12 mouse cellular contexts compared by ENCODE assay signal in the genomic region with DNA sequence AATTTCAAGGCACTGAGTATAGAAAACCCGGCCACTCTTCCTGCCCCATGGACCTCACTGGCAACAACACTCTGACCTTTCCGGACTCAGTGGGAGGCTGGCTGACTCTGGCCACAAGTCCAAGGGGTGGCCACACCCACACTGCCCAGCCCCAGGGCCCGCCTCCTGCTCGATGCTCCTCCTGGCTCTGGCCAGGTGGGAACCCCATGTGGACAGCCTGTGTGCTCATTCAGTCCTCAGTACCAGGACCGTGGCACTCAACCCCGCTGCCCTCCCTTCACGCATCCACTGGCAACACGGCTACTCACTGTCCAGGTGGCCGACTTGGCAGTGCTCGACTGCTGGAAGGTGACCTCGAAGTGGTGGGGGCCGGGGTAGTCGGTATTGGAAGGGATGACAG. TPM values are rescaled to one million over a fixed set of nuclear protein-coding genes. Genes with fewer than 3 reads are reported as not detected.
DNase-seq lines count a peak whose midpoint lies in the region; ATAC-seq and TF ChIP-seq lines count a peak whose summit lies in the region.
"Had no signal": no experiment of that assay in that cellular context is flagged by ENCODE, and none has a peak within 500 bp of the region (broad histone marks: within the 10 kb centered on the region; RNA-seq: fewer than 3 reads in every experiment).

No protein-coding gene starts in this region.

- TF ChIP-seq EP300 in liver, embryonic 14.5 days (IDR thresholded peaks at IDR 0.05; ENCODE audit: low read depth): no peak

- WGBS in hindbrain, embryonic 10.5 days: 4% methylated on average over 13 of the region's 13 CpGs
- WGBS in hindbrain, embryonic 11.5 days: 4% methylated on average over 13 of the region's 13 CpGs
- 1% methylated on average over 13 of the region's 13 CpGs for WGBS in kidney, embryonic 15.5 days
- 3% methylated on average over 13 of the region's 13 CpGs for WGBS in liver, embryonic 14.5 days (ENCODE audit: insufficient replicate concordance)

- H3K9me3 ChIP-seq in hindbrain, embryonic 10.5 days: no peaks in the 10 kb centered on the region
- no peaks in the 10 kb centered on the region for H3K9me3 ChIP-seq in hindbrain, embryonic 11.5 days (ENCODE audit: control insufficient read depth, low read length)
- no peaks in the 10 kb centered on the region for H3K9me3 ChIP-seq in kidney, embryonic 15.5 days (replicated peaks)
- no peaks in the 10 kb centered on the region for H3K9me3 ChIP-seq in liver, embryonic 14.5 days (ENCODE audit: control insufficient read depth, low read length)
- H3K9me3 ChIP-seq: neural tube, embryonic 12.5 days had no signal

- intact Hi-C loops in heart, postnatal 14 days (cut with DNase I): no loop called here

- no peak overlapping the region for H3K9ac ChIP-seq in hindbrain, embryonic 11.5 days (ENCODE audit: low read depth, low read length)
- no peak overlapping the region for H3K9ac ChIP-seq in kidney, embryonic 15.5 days
- H3K9ac ChIP-seq in liver, embryonic 14.5 days (replicated peaks): no peak overlapping the region
- H3K9ac ChIP-seq: neural tube, embryonic 12.5 days had no signal

- TF ChIP-seq CTCF in liver, embryonic 14.5 days (IDR thresholded peaks at IDR 0.05; ENCODE audit: low read depth): no peak

- no peak for DNase-seq in hindbrain, embryonic 10.5 days (ENCODE audit: low spot score)
- no peak for DNase-seq in hindbrain, embryonic 11.5 days (ENCODE audit: low spot score)
- DNase-seq in cerebellum, postnatal 14 days: peak; percentile 72 to 73
- DNase-seq in liver, embryonic 14.5 days (ENCODE audit: low read depth in 3 of 3, low spot score in 3 of 3): peak in 1 of 3 experiments; percentile 20
- DNase-seq in layer of hippocampus, adult 18-20 months (ENCODE audit: low spot score in 2 of 2): no peak
- no peak for DNase-seq in heart, postnatal 14 days
- DNase-seq: left cerebral cortex, postnatal 4 days had no signal

- ATAC-seq in hindbrain, embryonic 11.5 days (ENCODE audit: low FRiP score): no peak
- ATAC-seq in kidney, embryonic 15.5 days (replicated peaks; ENCODE audit: low FRiP score): peak; percentile 72; the same call in 1 of the 2 replicates
- peak; percentile 62 for ATAC-seq in liver, embryonic 14.5 days (ENCODE audit: insufficient read depth)
- no peak for ATAC-seq in megakaryocyte-erythroid progenitor cell, adult 5-6 weeks (replicated peaks; ENCODE audit: low FRiP score, low TSS enrichment, poor library complexity, severe bottlenecking)

- H3K36me3 ChIP-seq in hindbrain, embryonic 10.5 days: no peaks in the 10 kb centered on the region
- H3K36me3 ChIP-seq in hindbrain, embryonic 11.5 days (ENCODE audit: control insufficient read depth, insufficient read depth, low read length): no peaks in the 10 kb centered on the region
- no peaks in the 10 kb centered on the region for H3K36me3 ChIP-seq in kidney, embryonic 15.5 days
- H3K36me3 ChIP-seq in liver, embryonic 14.5 days (replicated peaks; ENCODE audit: control insufficient read depth, insufficient read depth, low read depth): no peaks in the 10 kb centered on the region
- H3K36me3 ChIP-seq: neural tube, embryonic 12.5 days had no signal

- H3K4me1 ChIP-seq in hindbrain, embryonic 10.5 days (replicated peaks): peaks cover 13% of the 10 kb centered on the region
- no peaks in the 10 kb centered on the region for H3K4me1 ChIP-seq in hindbrain, embryonic 11.5 days (replicated peaks; ENCODE audit: control insufficient read depth, insufficient read depth, low read length)
- H3K4me1 ChIP-seq in kidney, embryonic 15.5 days: peaks cover 8% of the 10 kb centered on the region
- H3K4me1 ChIP-seq in liver, embryonic 14.5 days (replicated peaks; ENCODE audit: control insufficient read depth in 2 of 2, insufficient read depth in 2 of 2, low read length in 1 of 2): no peaks in the 10 kb centered on the region
- H3K4me1 ChIP-seq: neural tube, embryonic 12.5 days had no signal

- peak overlapping the region; percentile 28; the same call in 1 of the 2 replicates for H3K4me3 ChIP-seq in hindbrain, embryonic 10.5 days
- H3K4me3 ChIP-seq in hindbrain, embryonic 11.5 days (ENCODE audit: low read depth, low read length): no peak overlapping the region
- peak overlapping the region; percentile 11; the same call in 1 of the 2 replicates for H3K4me3 ChIP-seq in kidney, embryonic 15.5 days (replicated peaks)
- no peak overlapping the region for H3K4me3 ChIP-seq in liver, embryonic 14.5 days (ENCODE audit: insufficient read depth in 1 of 2, low read depth in 2 of 2, low read length in 2 of 2)

- no peak overlapping the region for H3K4me2 ChIP-seq in hindbrain, embryonic 11.5 days (replicated peaks; ENCODE audit: low read depth, low read length)
- peak overlapping the region; percentile 44 for H3K4me2 ChIP-seq in kidney, embryonic 15.5 days
- no peak overlapping the region; the same call in 1 of the 2 replicates for H3K4me2 ChIP-seq in liver, embryonic 14.5 days (ENCODE audit: low read depth)
- H3K4me2 ChIP-seq: neural tube, embryonic 12.5 days had no signal

- H3K27me3 ChIP-seq in hindbrain, embryonic 10.5 days (ENCODE audit: insufficient read depth, poor library complexity, severe bottlenecking): peaks cover 48% of the 10 kb centered on the region
- peaks cover 27% of the 10 kb centered on the region for H3K27me3 ChIP-seq in hindbrain, embryonic 11.5 days (ENCODE audit: control insufficient read depth, insufficient read depth, low read length)
- peaks cover 66% of the 10 kb centered on the region for H3K27me3 ChIP-seq in kidney, embryonic 15.5 days
- H3K27me3 ChIP-seq in liver, embryonic 14.5 days (ENCODE audit: control insufficient read depth, insufficient read depth, low read length): no peaks in the 10 kb centered on the region; the same call in none of the 2 replicates

- no peak overlapping the region for H3K27ac ChIP-seq in hindbrain, embryonic 10.5 days
- no peak overlapping the region for H3K27ac ChIP-seq in hindbrain, embryonic 11.5 days (ENCODE audit: low read depth, low read length)
- H3K27ac ChIP-seq in kidney, embryonic 15.5 days: no peak overlapping the region
- no peak overlapping the region for H3K27ac ChIP-seq in liver, embryonic 14.5 days
- H3K27ac ChIP-seq: neural tube, embryonic 12.5 days had no signal

RNA-seq across cellular contexts. Expression of a gene that starts 38.5 kb away (rescaled TPM):
- not detected in 2 replicates for polyA plus RNA-seq in hindbrain, embryonic 10.5 days (2016; fragmentation: Nextera tagmentation; extraction: Ambion mirVana)
- not detected in 2 replicates for polyA plus RNA-seq in hindbrain, embryonic 11.5 days (2014; fragmentation: Nextera tagmentation; extraction: Ambion mirVana)
- polyA plus RNA-seq in kidney, embryonic 15.5 days (2015; fragmentation: Nextera tagmentation; extraction: Ambion mirVana): 0.08 and 0.17 TPM in 2 replicates
- polyA plus RNA-seq in liver, embryonic 14.5 days (2012; rRNA removed): not detected in 2 replicates
- polyA plus RNA-seq in liver, embryonic 14.5 days (2014; fragmentation: Nextera tagmentation; extraction: Ambion mirVana): not detected in 2 replicates
- total RNA-seq in megakaryocyte-erythroid progenitor cell, adult 5-6 weeks (2014; fragmentation: Nextera tagmentation): not detected in 2 replicates
- not detected in 2 replicates for total RNA-seq in megakaryocyte-erythroid progenitor cell, adult 5-6 weeks (2017)
- total RNA-seq in layer of hippocampus, adult 18-20 months (2021): under 1 TPM; 0.59 to 0.66 TPM
- total RNA-seq in heart, postnatal 14 days (2021): not detected
- total RNA-seq: adrenal gland, adult 18-20 months had no signal
- polyA plus RNA-seq: heart, postnatal 0 days; neural tube, embryonic 12.5 days had no signal

RNA-seq across cellular contexts. Expression of a gene that starts 55.0 kb away (rescaled TPM):
- polyA plus RNA-seq in hindbrain, embryonic 10.5 days (2016; fragmentation: Nextera tagmentation; extraction: Ambion mirVana): 25.9 and 32.9 TPM in 2 replicates
- polyA plus RNA-seq in hindbrain, embryonic 11.5 days (2014; fragmentation: Nextera tagmentation; extraction: Ambion mirVana): 9.7 and 9.8 TPM in 2 replicates
- polyA plus RNA-seq in kidney, embryonic 15.5 days (2015; fragmentation: Nextera tagmentation; extraction: Ambion mirVana): 51.8 and 61.1 TPM in 2 replicates
- 224 and 276 TPM in 2 replicates for polyA plus RNA-seq in liver, embryonic 14.5 days (2012; rRNA removed)
- polyA plus RNA-seq in liver, embryonic 14.5 days (2014; fragmentation: Nextera tagmentation; extraction: Ambion mirVana): 446 and 452 TPM in 2 replicates
- 119 and 177 TPM in 2 replicates for total RNA-seq in megakaryocyte-erythroid progenitor cell, adult 5-6 weeks (2014; fragmentation: Nextera tagmentation)
- total RNA-seq in megakaryocyte-erythroid progenitor cell, adult 5-6 weeks (2017): 34.2 and 58.4 TPM in 2 replicates
- total RNA-seq in layer of hippocampus, adult 18-20 months (2021): 10 to 100 TPM; 10.3 to 12.5 TPM
- 1 to 10 TPM; 5.8 to 7.0 TPM for total RNA-seq in heart, postnatal 14 days (2021)

RNA-seq across cellular contexts. Expression of a gene that starts 59.0 kb away (rescaled TPM):
- polyA plus RNA-seq in hindbrain, embryonic 10.5 days (2016; fragmentation: Nextera tagmentation; extraction: Ambion mirVana): 1.8 and 2.7 TPM in 2 replicates
- 1.6 and 2.2 TPM in 2 replicates for polyA plus RNA-seq in hindbrain, embryonic 11.5 days (2014; fragmentation: Nextera tagmentation; extraction: Ambion mirVana)
- polyA plus RNA-seq in kidney, embryonic 15.5 days (2015; fragmentation: Nextera tagmentation; extraction: Ambion mirVana): 0.23 and 0.31 TPM in 2 replicates
- 0.01 TPM in 2 replicates for polyA plus RNA-seq in liver, embryonic 14.5 days (2012; rRNA removed)
- polyA plus RNA-seq in liver, embryonic 14.5 days (2014; fragmentation: Nextera tagmentation; extraction: Ambion mirVana): 0.06 TPM in 1 of 2 replicates, not detected in the other
- total RNA-seq in megakaryocyte-erythroid progenitor cell, adult 5-6 weeks (2014; fragmentation: Nextera tagmentation): not detected in 2 replicates
- total RNA-seq in megakaryocyte-erythroid progenitor cell, adult 5-6 weeks (2017): not detected in 2 replicates
- total RNA-seq in layer of hippocampus, adult 18-20 months (2021): 1 to 10 TPM; 1.9 to 2.5 TPM
- total RNA-seq in heart, postnatal 14 days (2021): under 1 TPM; 0.05 to 0.07 TPM
- total RNA-seq: adrenal gland, adult 18-20 months had no signal
- polyA plus RNA-seq: heart, postnatal 0 days had no signal

Comparison
In these comparisons a context has a peak if more than half of its experiments do, and no peak if none do; other contexts are left out.
1. H3K4me3 ChIP-seq: peak in hindbrain, embryonic 10.5 days (single experiment) and kidney, embryonic 15.5 days (single experiment); none in hindbrain, embryonic 11.5 days (single experiment) and liver, embryonic 14.5 days (0 of 2).
2. DNase-seq: peak in cerebellum, postnatal 14 days (2 of 2); none in hindbrain, embryonic 10.5 days (single experiment), hindbrain, embryonic 11.5 days (single experiment), layer of hippocampus, adult 18-20 months (0 of 2) and heart, postnatal 14 days (0 of 2).
3. ATAC-seq: peak in kidney, embryonic 15.5 days (single experiment) and liver, embryonic 14.5 days (single experiment); none in hindbrain, embryonic 11.5 days (single experiment) and megakaryocyte-erythroid progenitor cell, adult 5-6 weeks (single experiment).